Mouse (Mus musculus): ENCODE measurements at regions not wholly inside any gene's neighbourhood (a gene's known extent, or its start where the extent isn't known, plus 50 kb on each side); places are given as distances from the start of the nearest gene placed in this dataset.

GRCm38 (mm10) chr9:116314803-116315202, 139.6 kb upstream of the Tgfbr2 start:
- no peak for TF ChIP-seq CTCF (IDR thresholded peaks at IDR 0.05; ENCODE audit: borderline replicate concordance, insufficient read depth, low read length)
- TF ChIP-seq POLR2A (IDR thresholded peaks at IDR 0.05; ENCODE audit: low read depth, low read length) = no peak

Measured in embryonic fibroblast, embryonic 13.5 days (primary cell).